Mouse (Mus musculus): ENCODE measurements around the gene Txn2.

DNA sequence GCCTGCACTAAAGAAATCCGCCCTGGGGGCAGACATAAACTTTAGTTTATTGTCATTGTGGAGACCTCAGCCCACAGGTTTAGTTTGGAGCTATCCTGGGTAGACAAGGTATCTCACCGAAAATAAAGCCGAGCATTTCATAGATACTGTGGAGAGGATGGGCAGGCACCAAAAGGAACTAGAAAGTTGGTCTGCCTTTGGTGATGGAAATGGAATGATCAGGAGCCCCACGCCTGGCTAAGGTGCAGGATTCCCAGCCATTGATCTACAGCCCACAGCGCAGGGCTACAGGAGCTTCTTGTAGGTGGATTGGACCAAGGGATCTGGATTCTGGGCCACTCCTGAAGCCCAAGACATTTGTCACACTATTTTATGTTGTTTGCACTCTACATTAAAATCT lies 28.8 kb upstream of the Txn2 start:
- TF ChIP-seq POLR2A (IDR thresholded peaks at IDR 0.05; ENCODE audit: borderline replicate concordance, insufficient read depth, low read length) (no peak), CTCF (IDR thresholded peaks at IDR 0.05; ENCODE audit: borderline replicate concordance, insufficient read depth, low read depth, low read length) (no peak)
